In the genomic region with DNA sequence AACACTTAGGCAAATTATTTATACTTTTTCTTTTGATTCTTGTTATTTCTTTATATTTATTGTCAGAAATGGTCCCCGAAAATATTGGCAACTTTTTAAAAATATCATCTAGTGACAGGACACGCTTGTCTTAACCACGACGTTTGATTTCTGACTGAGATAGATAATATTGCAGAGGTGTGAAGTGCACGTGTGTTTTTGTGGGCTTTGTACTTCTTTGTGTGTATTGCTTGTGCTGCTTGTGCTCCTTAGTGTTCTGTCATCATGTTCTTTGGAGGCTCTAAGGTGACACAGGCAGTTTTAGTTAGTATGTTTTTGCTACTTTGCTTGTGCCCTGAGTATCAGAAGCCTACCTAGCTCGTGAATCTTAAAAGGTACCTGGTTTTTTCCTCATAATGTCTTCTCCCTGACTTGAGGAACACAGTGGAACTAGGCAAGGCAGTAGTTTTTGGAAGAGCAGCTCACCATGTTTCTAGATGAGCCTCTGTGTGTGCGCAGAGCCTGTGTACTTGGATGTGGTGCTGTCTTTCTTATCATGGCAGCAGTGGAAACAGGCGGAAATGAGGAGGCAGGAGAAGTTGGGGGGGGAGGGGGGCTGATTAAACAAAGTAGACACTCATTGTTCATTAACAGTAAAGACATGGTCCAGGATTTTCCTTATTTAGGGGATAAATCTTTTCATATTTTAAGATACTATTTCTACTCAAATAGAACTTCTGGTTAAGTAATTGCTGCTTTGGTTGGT, we compare ENCODE assay signal across 27 mouse cellular contexts. TPM values are rescaled to one million over a fixed set of nuclear protein-coding genes. Genes with fewer than 3 reads are reported as not detected.
DNase-seq lines count a peak whose midpoint lies in the region; ATAC-seq and TF ChIP-seq lines count a peak whose summit lies in the region.
"Had no signal": no experiment of that assay in that cellular context is flagged by ENCODE, and none has a peak within 500 bp of the region (broad histone marks: within the 10 kb centered on the region; RNA-seq: fewer than 3 reads in every experiment).

No protein-coding gene starts in this region.

- H3K36me3 ChIP-seq in heart, embryonic 16.5 days (ENCODE audit: control insufficient read depth, insufficient read depth), result peaks cover 21% of the 10 kb centered on the region
- peaks cover 68% of the 10 kb centered on the region for H3K36me3 ChIP-seq in liver, embryonic 12.5 days
- H3K36me3 ChIP-seq in MEL (ENCODE audit: control insufficient read depth in 1 of 2, insufficient read depth in 2 of 2, low read length in 2 of 2), result peaks cover 30 to 76% of the 10 kb centered on the region in 2 experiments
- H3K36me3 ChIP-seq in midbrain, postnatal 0 days (ENCODE audit: insufficient read depth, low read length), result peaks cover 9% of the 10 kb centered on the region; the same call in 1 of the 2 replicates

- H3K27ac ChIP-seq in heart, embryonic 16.5 days (ENCODE audit: low read length), result 0 out of 2 replicates have a peak overlapping the region, but pooled peaks have one; percentile 3
- 0 out of 2 replicates have a peak overlapping the region, but pooled peaks have one; percentile 20 for H3K27ac ChIP-seq in liver, embryonic 12.5 days
- peak overlapping the region; percentile 13 for H3K27ac ChIP-seq in MEL (ENCODE audit: control insufficient read depth, low read depth, low read length)
- no peak overlapping the region for H3K27ac ChIP-seq in midbrain, postnatal 0 days (ENCODE audit: low read depth, low read length)
- H3K27ac ChIP-seq: embryonic facial prominence, embryonic 12.5 days; embryonic facial prominence, embryonic 15.5 days; heart, adult 2 months; heart, embryonic 15.5 days; hindbrain, embryonic 10.5 days; hindbrain, embryonic 13.5 days; intestine, embryonic 15.5 days had no signal

- H3K9me3 ChIP-seq in heart, embryonic 16.5 days (replicated peaks; ENCODE audit: control insufficient read depth, low read length), result no peaks in the 10 kb centered on the region
- H3K9me3 ChIP-seq in liver, embryonic 12.5 days (replicated peaks), result no peaks in the 10 kb centered on the region
- no peaks in the 10 kb centered on the region for H3K9me3 ChIP-seq in MEL (replicated peaks; ENCODE audit: insufficient read depth, low read length)
- H3K9me3 ChIP-seq in midbrain, postnatal 0 days (ENCODE audit: low read length), result no peaks in the 10 kb centered on the region
- H3K9me3 ChIP-seq: embryonic facial prominence, embryonic 12.5 days; embryonic facial prominence, embryonic 15.5 days; heart, embryonic 15.5 days; hindbrain, embryonic 10.5 days; hindbrain, embryonic 13.5 days; intestine, embryonic 15.5 days had no signal

- no peaks in the 10 kb centered on the region for H3K27me3 ChIP-seq in heart, embryonic 16.5 days (ENCODE audit: control insufficient read depth, insufficient read depth, low read length)
- H3K27me3 ChIP-seq in liver, embryonic 12.5 days (replicated peaks), result no peaks in the 10 kb centered on the region
- no peaks in the 10 kb centered on the region for H3K27me3 ChIP-seq in MEL (ENCODE audit: control insufficient read depth in 1 of 2, insufficient read depth in 2 of 2, low read length in 2 of 2)
- H3K27me3 ChIP-seq in midbrain, postnatal 0 days (ENCODE audit: insufficient read depth, low read length), result no peaks in the 10 kb centered on the region
- H3K27me3 ChIP-seq: CH12.LX; embryonic facial prominence, embryonic 12.5 days; embryonic facial prominence, embryonic 15.5 days; heart, embryonic 15.5 days; hindbrain, embryonic 13.5 days; intestine, embryonic 15.5 days; Patski had no signal

- TF ChIP-seq POLR2A in MEL (IDR thresholded peaks at IDR 0.05; ENCODE audit: control insufficient read depth in 1 of 2, insufficient read depth in 1 of 2, low read depth in 1 of 2, low read length in 2 of 2, poor library complexity in 1 of 2), result no peak

- no peak overlapping the region for H3K4me3 ChIP-seq in heart, embryonic 16.5 days (ENCODE audit: low read length)
- H3K4me3 ChIP-seq in liver, embryonic 12.5 days, result no peak overlapping the region
- no peak overlapping the region for H3K4me3 ChIP-seq in MEL (ENCODE audit: control insufficient read depth in 1 of 2, insufficient read depth in 1 of 2, low read depth in 2 of 2, low read length in 2 of 2)
- no peak overlapping the region for H3K4me3 ChIP-seq in midbrain, postnatal 0 days (ENCODE audit: low read depth, low read length)
- H3K4me3 ChIP-seq: embryonic facial prominence, embryonic 12.5 days; embryonic facial prominence, embryonic 15.5 days; heart, adult 2 months; heart, embryonic 15.5 days; hindbrain, embryonic 10.5 days; hindbrain, embryonic 13.5 days; intestine, embryonic 15.5 days had no signal

- no peak overlapping the region for H3K4me2 ChIP-seq in heart, embryonic 16.5 days (ENCODE audit: low read depth, low read length)
- H3K4me2 ChIP-seq in liver, embryonic 12.5 days, result no peak overlapping the region
- H3K4me2 ChIP-seq in midbrain, postnatal 0 days (ENCODE audit: low read depth, low read length, poor library complexity, severe bottlenecking), result no peak overlapping the region
- H3K4me2 ChIP-seq: embryonic facial prominence, embryonic 12.5 days; embryonic facial prominence, embryonic 15.5 days; heart, embryonic 11.5 days; heart, embryonic 15.5 days; hindbrain, embryonic 13.5 days; intestine, embryonic 15.5 days had no signal

- TF ChIP-seq EP300 in MEL (IDR thresholded peaks at IDR 0.05; ENCODE audit: low read depth in 1 of 2, low read length in 2 of 2), result peak; percentile 41 to 68

- TF ChIP-seq RAD21 in MEL (IDR thresholded peaks at IDR 0.05; ENCODE audit: low read depth, low read length), result no peak

- 64% methylated on average over 8 of the region's 8 CpGs for WGBS in heart, embryonic 16.5 days
- WGBS in liver, embryonic 12.5 days (ENCODE audit: insufficient replicate concordance), result 53% methylated on average over 8 of the region's 8 CpGs
- WGBS in midbrain, postnatal 0 days, result 92% methylated on average over 8 of the region's 8 CpGs

- no peak for ATAC-seq in heart, embryonic 16.5 days (replicated peaks; ENCODE audit: extremely low read depth, insufficient read depth, low FRiP score)
- ATAC-seq in liver, embryonic 12.5 days, result no peak
- peak; percentile 60; the same call in 1 of the 2 replicates for ATAC-seq in megakaryocyte progenitor cell, adult 5-6 weeks (replicated peaks; ENCODE audit: poor library complexity)
- no peak for ATAC-seq in midbrain, postnatal 0 days (ENCODE audit: low FRiP score)
- ATAC-seq: forebrain, embryonic 14.5 days; forebrain, postnatal 0 days; hindbrain, embryonic 16.5 days; intestine, embryonic 15.5 days; Patski had no signal

- TF ChIP-seq CTCF in MEL (IDR thresholded peaks at IDR 0.05 in 2 of 3, conservative IDR thresholded peaks at IDR 0.05 in 1 of 3; ENCODE audit: control insufficient read depth in 1 of 3, insufficient read depth in 1 of 3, low read depth in 2 of 3, low read length in 3 of 3, poor library complexity in 1 of 3, severe bottlenecking in 1 of 3), result no peak
- TF ChIP-seq CTCF in midbrain, postnatal 0 days (IDR thresholded peaks at IDR 0.05), result no peak

- no peak overlapping the region for H3K9ac ChIP-seq in heart, embryonic 16.5 days (ENCODE audit: low read length)
- H3K9ac ChIP-seq in liver, embryonic 12.5 days, result no peak overlapping the region
- H3K9ac ChIP-seq in MEL (ENCODE audit: control insufficient read depth, low read depth, low read length, poor library complexity, severe bottlenecking), result no peak overlapping the region
- H3K9ac ChIP-seq in midbrain, postnatal 0 days (replicated peaks; ENCODE audit: low read length, poor library complexity, severe bottlenecking), result no peak overlapping the region
- H3K9ac ChIP-seq: embryonic facial prominence, embryonic 12.5 days; embryonic facial prominence, embryonic 15.5 days; forebrain, postnatal 0 days; heart, embryonic 15.5 days; hindbrain, embryonic 13.5 days; intestine, embryonic 15.5 days had no signal

- peaks cover 6% of the 10 kb centered on the region; the same call in 1 of the 2 replicates for H3K4me1 ChIP-seq in heart, embryonic 16.5 days (ENCODE audit: control insufficient read depth, insufficient read depth, low read length)
- peaks cover 5% of the 10 kb centered on the region; the same call in 1 of the 2 replicates for H3K4me1 ChIP-seq in liver, embryonic 12.5 days
- H3K4me1 ChIP-seq in MEL (ENCODE audit: control insufficient read depth in 1 of 2, insufficient read depth in 2 of 2, low read length in 2 of 2), result peaks cover 9% of the 10 kb centered on the region in 2 experiments; a peak in 3 of 4 replicates
- no peaks in the 10 kb centered on the region for H3K4me1 ChIP-seq in midbrain, postnatal 0 days (ENCODE audit: insufficient read depth, low read length)
- H3K4me1 ChIP-seq: embryonic facial prominence, embryonic 12.5 days; embryonic facial prominence, embryonic 15.5 days; hindbrain, embryonic 10.5 days; hindbrain, embryonic 13.5 days; intestine, embryonic 15.5 days had no signal

- H3K79me2 ChIP-seq in MEL (ENCODE audit: control insufficient read depth, insufficient read depth, low read length, poor library complexity), result peaks cover 14% of the 10 kb centered on the region

- DNase-seq in heart, adult 18-20 months, result no peak
- no peak for DNase-seq in liver
- DNase-seq in MEL (ENCODE audit: low read depth, low spot score), result peak; percentile 62
- no peak for DNase-seq in midbrain, postnatal 0 days (ENCODE audit: low spot score)
- DNase-seq: adrenal gland, postnatal 10 days; adrenal gland, postnatal 36 days; B cell, adult 2 months; cerebellum, adult 18-20 months; cerebellum, adult 9-10 months; cerebellum, postnatal 14 days; forebrain, postnatal 0 days; gastrocnemius, postnatal 25 days; heart, adult 2 months had no signal

TF ChIP-seq in MEL, 35 proteins besides CTCF, POLR2A, EP300 and RAD21 (continues in another document):
- TF ChIP-seq TCF12 (IDR thresholded peaks at IDR 0.05; ENCODE audit: low read depth, low read length) (peak; percentile 23; the same call in 1 of the 2 replicates), BHLHE40 (IDR thresholded peaks at IDR 0.05; ENCODE audit: borderline replicate concordance, low read depth, low read length) (peak; percentile 69; the same call in 1 of the 2 replicates), MAX (IDR thresholded peaks at IDR 0.05; ENCODE audit: low read length) (peak; percentile 76), SIN3A (IDR thresholded peaks at IDR 0.05; ENCODE audit: low read length) (0 out of 2 replicates have a peak, but pooled peaks have one; percentile 37), GATA1 (IDR thresholded peaks at IDR 0.05; ENCODE audit: low read depth, low read length) (peak; percentile 37; the same call in 1 of the 2 replicates)

RNA-seq across cellular contexts. Expression of gene Zfr, which starts 23.5 kb away (rescaled TPM):
- 89.4 and 103 TPM in 2 replicates for polyA plus RNA-seq in heart, embryonic 16.5 days (2015; fragmentation: Nextera tagmentation; extraction: Ambion mirVana)
- 10 to 100 TPM; 66.4 to 81.2 TPM for total RNA-seq in heart, adult 18-20 months (2021)
- polyA plus RNA-seq in liver, embryonic 12.5 days (2016; fragmentation: Nextera tagmentation; extraction: Ambion mirVana), result 55.4 and 56.3 TPM in 2 replicates
- 51.3 and 54.4 TPM in 2 replicates for total RNA-seq in MEL (2012; rRNA removed)
- 100 to 1,000 TPM; 108 to 199 TPM for polyA plus RNA-seq in MEL (2012; ENCODE audit: insufficient read depth in 1 of 2, insufficient read length in 2 of 2, low read depth in 1 of 2, low replicate concordance in 2 of 2, missing spikeins in 1 of 2)
- 141 and 147 TPM in 2 replicates for total RNA-seq in megakaryocyte progenitor cell, adult 5-6 weeks (2015)
- total RNA-seq in megakaryocyte progenitor cell, adult 5-6 weeks (2017), result 49.0 and 63.7 TPM in 2 replicates
- 245 and 300 TPM in 2 replicates for total RNA-seq in midbrain, postnatal 0 days (2014; rRNA removed)
- 198 and 212 TPM in 2 replicates for polyA plus RNA-seq in midbrain, postnatal 0 days (2015; fragmentation: Nextera tagmentation; extraction: Ambion mirVana)
